Mouse (Mus musculus): ENCODE results near the gene Ccdc50. TPM values are rescaled to one million over a fixed set of nuclear protein-coding genes. Genes with fewer than 3 reads are reported as not detected.

Ccdc50 gene
- total and polyA plus RNA-seq, 3 experiments, result 7.2 to 35.9 (median 33.7) TPM

GRCm38 (mm10) chr16:27389534-27390282 is 1.0 kb downstream of the Ccdc50 start:
- H3K4me1 ChIP-seq (ENCODE audit: control insufficient read depth, insufficient read depth, low read length), result peaks cover 13% of the 10 kb centered on the region
- peak overlapping the region; percentile 92 for H3K27ac ChIP-seq
- intact Hi-C loops (cut with DNase I), result no loop called here
- TF ChIP-seq EP300 (IDR thresholded peaks at IDR 0.05; ENCODE audit: insufficient read depth, low read depth, low read length) (no peak), POLR2A (IDR thresholded peaks at IDR 0.05; ENCODE audit: insufficient read depth, low read depth, low read length) (0 out of 2 replicates have a peak, but pooled peaks have one; percentile 20)
- peaks cover 16% of the 10 kb centered on the region for H3K36me3 ChIP-seq (ENCODE audit: control insufficient read depth, insufficient read depth, low read length)
- DNase-seq, result peak; percentile 40 to 44
- 16% methylated on average over 7 of the region's 7 CpGs for WGBS
- peak overlapping the region; percentile 98 for H3K9ac ChIP-seq (ENCODE audit: low read depth, low read length)
- peak overlapping the region; percentile 80 for H3K4me3 ChIP-seq
- H3K27me3 ChIP-seq (ENCODE audit: control insufficient read depth, insufficient read depth, low read length), result no peaks in the 10 kb centered on the region
- H3K79me2 ChIP-seq (replicated peaks; ENCODE audit: control insufficient read depth, insufficient read depth, low read length), result no peaks in the 10 kb centered on the region

- H3K4me1 ChIP-seq (ENCODE audit: control insufficient read depth, insufficient read depth, low read length), result peaks cover 12% of the 10 kb centered on the region
- H3K27ac ChIP-seq, result peak overlapping the region; percentile 92
- no peak overlapping the region for H3K9ac ChIP-seq (ENCODE audit: low read depth, low read length)
- TF ChIP-seq EP300 (IDR thresholded peaks at IDR 0.05; ENCODE audit: insufficient read depth, low read depth, low read length) (no peak), POLR2A (IDR thresholded peaks at IDR 0.05; ENCODE audit: insufficient read depth, low read depth, low read length) (no peak), CTCF (IDR thresholded peaks at IDR 0.05) (no peak)
- peak overlapping the region; percentile 80 for H3K4me3 ChIP-seq
- no peaks in the 10 kb centered on the region for H3K79me2 ChIP-seq (replicated peaks; ENCODE audit: control insufficient read depth, insufficient read depth, low read length)
- intact Hi-C loops (cut with DNase I), result no loop called here
- DNase-seq, result no peak
- peaks cover 16% of the 10 kb centered on the region for H3K36me3 ChIP-seq (ENCODE audit: control insufficient read depth, insufficient read depth, low read length)
- 87% methylated on average over 4 of the region's 4 CpGs for WGBS
- H3K27me3 ChIP-seq (ENCODE audit: control insufficient read depth, insufficient read depth, low read length), result no peaks in the 10 kb centered on the region
Measured at GRCm38 (mm10) chr16:27390306-27390705, 1.6 kb downstream of the Ccdc50 start.

- intact Hi-C loops (cut with DNase I), result no loop called here
- H3K79me2 ChIP-seq (replicated peaks; ENCODE audit: control insufficient read depth, insufficient read depth, low read length), result peaks cover 2% of the 10 kb centered on the region
Measured at GRCm38 (mm10) chr16:27391845-27392244, 3.2 kb downstream of the Ccdc50 start.

GRCm38 (mm10) chr16:27395251-27396037 is 6.8 kb downstream of the Ccdc50 start:
- H3K27me3 ChIP-seq (ENCODE audit: control insufficient read depth, insufficient read depth, low read length), result no peaks in the 10 kb centered on the region
- intact Hi-C loops (cut with DNase I), result no loop called here
- 64% methylated on average over 4 of the region's 4 CpGs for WGBS
- H3K36me3 ChIP-seq (ENCODE audit: control insufficient read depth, insufficient read depth, low read length), result peaks cover 9% of the 10 kb centered on the region
- H3K4me3 ChIP-seq, result no peak overlapping the region
- DNase-seq, result no peak
- H3K27ac ChIP-seq, result peak overlapping the region; percentile 36
- no peak for TF ChIP-seq POLR2A (IDR thresholded peaks at IDR 0.05; ENCODE audit: insufficient read depth, low read depth, low read length)
- no peak for TF ChIP-seq EP300 (IDR thresholded peaks at IDR 0.05; ENCODE audit: insufficient read depth, low read depth, low read length)
- no peak for TF ChIP-seq CTCF (IDR thresholded peaks at IDR 0.05)
- no peak overlapping the region for H3K9ac ChIP-seq (ENCODE audit: low read depth, low read length)
- H3K4me1 ChIP-seq (ENCODE audit: control insufficient read depth, insufficient read depth, low read length), result peaks cover 2% of the 10 kb centered on the region
- H3K79me2 ChIP-seq (replicated peaks; ENCODE audit: control insufficient read depth, insufficient read depth, low read length), result peaks cover 7% of the 10 kb centered on the region

More at GRCm38 (mm10) chr16:27391845-27392244, 3.2 kb downstream of the Ccdc50 start:
- no peak overlapping the region for H3K27ac ChIP-seq
- H3K27me3 ChIP-seq (ENCODE audit: control insufficient read depth, insufficient read depth, low read length), result no peaks in the 10 kb centered on the region
- H3K9ac ChIP-seq (ENCODE audit: low read depth, low read length), result no peak overlapping the region
- 89% methylated on average over 2 of the region's 2 CpGs for WGBS
- H3K4me1 ChIP-seq (ENCODE audit: control insufficient read depth, insufficient read depth, low read length), result peaks cover 11% of the 10 kb centered on the region
- no peak overlapping the region for H3K4me3 ChIP-seq
- no peak for DNase-seq
- TF ChIP-seq EP300 (IDR thresholded peaks at IDR 0.05; ENCODE audit: insufficient read depth, low read depth, low read length), result no peak
- TF ChIP-seq CTCF (IDR thresholded peaks at IDR 0.05), result no peak
- TF ChIP-seq POLR2A (IDR thresholded peaks at IDR 0.05; ENCODE audit: insufficient read depth, low read depth, low read length), result no peak
- peaks cover 16% of the 10 kb centered on the region for H3K36me3 ChIP-seq (ENCODE audit: control insufficient read depth, insufficient read depth, low read length)

- Histone ChIP-seq H3K4me1 (ENCODE audit: control insufficient read depth, insufficient read depth, low read length) (peaks cover 1% of the 10 kb centered on the region), H3K27me3 (ENCODE audit: control insufficient read depth, insufficient read depth, low read length) (no peaks in the 10 kb centered on the region), H3K9ac (ENCODE audit: low read depth, low read length) (no peak overlapping the region), H3K79me2 (replicated peaks; ENCODE audit: control insufficient read depth, insufficient read depth, low read length) (peaks cover 7% of the 10 kb centered on the region), H3K4me3 (no peak overlapping the region), H3K36me3 (ENCODE audit: control insufficient read depth, insufficient read depth, low read length) (peaks cover 5% of the 10 kb centered on the region), H3K27ac (no peak overlapping the region)
- 100% methylated on average over 1 of the region's 1 CpGs for WGBS
- intact Hi-C loops (cut with DNase I), result no loop called here
- DNase-seq, result no peak
- no peak for TF ChIP-seq CTCF (IDR thresholded peaks at IDR 0.05)
- TF ChIP-seq EP300 (IDR thresholded peaks at IDR 0.05; ENCODE audit: insufficient read depth, low read depth, low read length), result no peak
- TF ChIP-seq POLR2A (IDR thresholded peaks at IDR 0.05; ENCODE audit: insufficient read depth, low read depth, low read length), result no peak
Measured at GRCm38 (mm10) chr16:27396951-27397350, 8.3 kb downstream of the Ccdc50 start.

Measured in heart, adult 2 months (tissue).